Mouse (Mus musculus): ENCODE measurements around the gene Pcsk4. TPM values are rescaled to one million over a fixed set of nuclear protein-coding genes. Genes with fewer than 3 reads are reported as not detected.

Pcsk4 gene
- total and polyA plus RNA-seq, 2 experiments from 2014 or later = 3.8 to 11.8 TPM

- no peaks in the 10 kb centered on the region for H3K27me3 ChIP-seq (ENCODE audit: insufficient read depth, low read length)
- peak overlapping the region; percentile 54 for H3K27ac ChIP-seq
- ATAC-seq (peak; percentile 90), DNase-seq (ENCODE audit: low spot score) (peak; percentile 89)
- H3K9ac ChIP-seq (replicated peaks; ENCODE audit: low read length) = no peak overlapping the region
- peak overlapping the region; percentile 14 for H3K4me3 ChIP-seq (ENCODE audit: low read length)
- H3K9me3 ChIP-seq (ENCODE audit: low read length) = no peaks in the 10 kb centered on the region
- no peaks in the 10 kb centered on the region for H3K36me3 ChIP-seq (ENCODE audit: insufficient read depth, low read length)
- H3K4me2 ChIP-seq (ENCODE audit: low read depth, low read length) = peak overlapping the region; percentile 41
- WGBS = 3% methylated on average over 12 of the region's 12 CpGs
- H3K4me1 ChIP-seq (ENCODE audit: insufficient read depth, low read length) = no peaks in the 10 kb centered on the region
- no peak for TF ChIP-seq CTCF (IDR thresholded peaks at IDR 0.05; ENCODE audit: low read depth)
Measured at GRCm38 (mm10) chr10:80371411-80371966, 42.2 kb upstream of the Pcsk4 start.

- Histone ChIP-seq H3K4me1 (ENCODE audit: insufficient read depth, low read length) (no peaks in the 10 kb centered on the region), H3K36me3 (ENCODE audit: insufficient read depth, low read length) (no peaks in the 10 kb centered on the region), H3K4me3 (ENCODE audit: low read length) (no peak overlapping the region), H3K9me3 (ENCODE audit: low read length) (no peaks in the 10 kb centered on the region), H3K4me2 (ENCODE audit: low read depth, low read length) (no peak overlapping the region), H3K9ac (replicated peaks; ENCODE audit: low read length) (no peak overlapping the region), H3K27ac (no peak overlapping the region), H3K27me3 (ENCODE audit: insufficient read depth, low read length) (no peaks in the 10 kb centered on the region)
- DNase-seq (ENCODE audit: low spot score) (no peak), ATAC-seq (no peak)
- 78% methylated on average over 21 of the region's 21 CpGs for WGBS
- TF ChIP-seq CTCF (IDR thresholded peaks at IDR 0.05; ENCODE audit: low read depth) = no peak
Measured at GRCm38 (mm10) chr10:80369995-80370747, 40.9 kb upstream of the Pcsk4 start.

- 92% methylated on average over 6 of the region's 6 CpGs for WGBS
- Histone ChIP-seq H3K9ac (replicated peaks; ENCODE audit: low read length) (no peak overlapping the region), H3K9me3 (ENCODE audit: low read length) (no peaks in the 10 kb centered on the region), H3K4me3 (ENCODE audit: low read length) (no peak overlapping the region), H3K4me1 (ENCODE audit: insufficient read depth, low read length) (peaks cover 5% of the 10 kb centered on the region), H3K4me2 (ENCODE audit: low read depth, low read length) (no peak overlapping the region), H3K36me3 (ENCODE audit: insufficient read depth, low read length) (no peaks in the 10 kb centered on the region), H3K27me3 (ENCODE audit: insufficient read depth, low read length) (no peaks in the 10 kb centered on the region), H3K27ac (no peak overlapping the region)
- ATAC-seq (no peak), DNase-seq (ENCODE audit: low spot score) (no peak)
- TF ChIP-seq CTCF (IDR thresholded peaks at IDR 0.05; ENCODE audit: low read depth) = no peak
Measured at GRCm38 (mm10) chr10:80368392-80368791, 39.1 kb upstream of the Pcsk4 start.

GRCm38 (mm10) chr10:80367954-80368353 is 38.7 kb upstream of the Pcsk4 start:
- H3K27ac ChIP-seq = no peak overlapping the region
- H3K9me3 ChIP-seq (ENCODE audit: low read length) = no peaks in the 10 kb centered on the region
- ATAC-seq (no peak), DNase-seq (ENCODE audit: low spot score) (no peak)
- H3K9ac ChIP-seq (replicated peaks; ENCODE audit: low read length) = no peak overlapping the region
- H3K4me3 ChIP-seq (ENCODE audit: low read length) = no peak overlapping the region
- peaks cover 5% of the 10 kb centered on the region for H3K4me1 ChIP-seq (ENCODE audit: insufficient read depth, low read length)
- no peak for TF ChIP-seq CTCF (IDR thresholded peaks at IDR 0.05; ENCODE audit: low read depth)
- no peaks in the 10 kb centered on the region for H3K36me3 ChIP-seq (ENCODE audit: insufficient read depth, low read length)
- H3K4me2 ChIP-seq (ENCODE audit: low read depth, low read length) = no peak overlapping the region
- WGBS = 43% methylated on average over 5 of the region's 5 CpGs
- H3K27me3 ChIP-seq (ENCODE audit: insufficient read depth, low read length) = no peaks in the 10 kb centered on the region

GRCm38 (mm10) chr10:80365736-80366135 is 36.4 kb upstream of the Pcsk4 start:
- no peak for TF ChIP-seq CTCF (IDR thresholded peaks at IDR 0.05; ENCODE audit: low read depth)
- ATAC-seq = no peak
- Histone ChIP-seq H3K36me3 (ENCODE audit: insufficient read depth, low read length) (no peaks in the 10 kb centered on the region), H3K9me3 (ENCODE audit: low read length) (no peaks in the 10 kb centered on the region), H3K4me1 (ENCODE audit: insufficient read depth, low read length) (peaks cover 5% of the 10 kb centered on the region), H3K27ac (no peak overlapping the region), H3K4me3 (ENCODE audit: low read length) (no peak overlapping the region), H3K9ac (replicated peaks; ENCODE audit: low read length) (no peak overlapping the region), H3K27me3 (ENCODE audit: insufficient read depth, low read length) (no peaks in the 10 kb centered on the region), H3K4me2 (ENCODE audit: low read depth, low read length) (no peak overlapping the region)
- 72% methylated on average over 6 of the region's 6 CpGs for WGBS
- DNase-seq (ENCODE audit: low spot score) = no peak

- no peaks in the 10 kb centered on the region for H3K9me3 ChIP-seq (ENCODE audit: low read length)
- no peaks in the 10 kb centered on the region for H3K27me3 ChIP-seq (ENCODE audit: insufficient read depth, low read length)
- H3K4me2 ChIP-seq (ENCODE audit: low read depth, low read length) = no peak overlapping the region
- no peak overlapping the region for H3K27ac ChIP-seq
- TF ChIP-seq CTCF (IDR thresholded peaks at IDR 0.05; ENCODE audit: low read depth) = no peak
- no peak overlapping the region for H3K9ac ChIP-seq (replicated peaks; ENCODE audit: low read length)
- WGBS = 27% methylated on average over 6 of the region's 6 CpGs
- H3K4me3 ChIP-seq (ENCODE audit: low read length) = no peak overlapping the region
- ATAC-seq = peak; percentile 52; the same call in 1 of the 2 replicates
- DNase-seq (ENCODE audit: low spot score) = no peak
- peaks cover 5% of the 10 kb centered on the region for H3K4me1 ChIP-seq (ENCODE audit: insufficient read depth, low read length)
- no peaks in the 10 kb centered on the region for H3K36me3 ChIP-seq (ENCODE audit: insufficient read depth, low read length)
Measured at GRCm38 (mm10) chr10:80363734-80364133, 34.4 kb upstream of the Pcsk4 start.
